Mouse (Mus musculus) C2C12 (cell line): ENCODE data around the gene Cd27.

Experiments
- CTCF ChIP-seq: IDR thresholded peaks from one replicate; pipeline ENCODE4 v1.5.1; 2011; ENCODE audit not compliant: control insufficient read depth, insufficient read depth, insufficient read length
- MYOG ChIP-seq: IDR thresholded peaks from one replicate; pipeline ENCODE4 v1.6.1; 2011; ENCODE audit not compliant: control insufficient read depth, insufficient read length; ENCODE audit errors: extremely low read depth

DNA sequence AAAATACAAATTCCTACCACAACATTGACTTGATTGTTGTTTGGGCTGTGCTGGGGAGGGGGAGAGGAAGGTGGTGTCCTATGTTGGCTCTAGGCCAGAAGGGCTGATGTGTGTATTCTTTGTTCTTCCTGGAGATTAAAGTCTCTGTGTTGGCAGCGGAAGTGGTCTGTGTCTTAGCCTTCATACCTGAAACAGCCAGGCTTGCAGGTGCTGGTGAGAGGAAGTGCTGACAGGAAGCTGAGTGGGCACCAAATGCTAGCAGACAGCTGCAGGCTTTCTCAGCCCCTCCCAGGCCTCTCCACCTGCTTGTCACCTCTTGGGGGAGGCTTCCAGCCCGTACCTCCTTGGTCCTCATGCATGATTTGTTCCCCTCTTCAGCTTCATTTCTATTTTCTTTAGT is 14.7 kb downstream of the Cd27 start:
- TF ChIP-seq CTCF (no peak), MYOG (no peak)
